Mouse (Mus musculus): Measurements from ENCODE around the gene P2rx6. TPM values are rescaled to one million over a fixed set of nuclear protein-coding genes. Genes with fewer than 3 reads are reported as not detected.
A peak's percentile ranks its signal among the peaks of the same experiment; 100 is the strongest.

The P2rx6 gene
- polyA plus RNA-seq, 1 experiment from 2014 or later = 1.9 TPM

GRCm38 (mm10) chr16:17616212-17616611 is 54.5 kb downstream of the P2rx6 start:
- no peak for ATAC-seq (replicated peaks)
- H3K4me2 ChIP-seq (replicated peaks) = no peak overlapping the region
- no peak overlapping the region for H3K27ac ChIP-seq (replicated peaks)
- H3K4me3 ChIP-seq = no peak overlapping the region
- H3K9ac ChIP-seq (replicated peaks) = no peak overlapping the region
- no peaks in the 10 kb centered on the region for H3K9me3 ChIP-seq
- 90% methylated on average over 5 of the region's 5 CpGs for WGBS
- no peaks in the 10 kb centered on the region for H3K27me3 ChIP-seq
- no peaks in the 10 kb centered on the region for H3K36me3 ChIP-seq
- H3K4me1 ChIP-seq = peaks cover 21% of the 10 kb centered on the region

DNA sequence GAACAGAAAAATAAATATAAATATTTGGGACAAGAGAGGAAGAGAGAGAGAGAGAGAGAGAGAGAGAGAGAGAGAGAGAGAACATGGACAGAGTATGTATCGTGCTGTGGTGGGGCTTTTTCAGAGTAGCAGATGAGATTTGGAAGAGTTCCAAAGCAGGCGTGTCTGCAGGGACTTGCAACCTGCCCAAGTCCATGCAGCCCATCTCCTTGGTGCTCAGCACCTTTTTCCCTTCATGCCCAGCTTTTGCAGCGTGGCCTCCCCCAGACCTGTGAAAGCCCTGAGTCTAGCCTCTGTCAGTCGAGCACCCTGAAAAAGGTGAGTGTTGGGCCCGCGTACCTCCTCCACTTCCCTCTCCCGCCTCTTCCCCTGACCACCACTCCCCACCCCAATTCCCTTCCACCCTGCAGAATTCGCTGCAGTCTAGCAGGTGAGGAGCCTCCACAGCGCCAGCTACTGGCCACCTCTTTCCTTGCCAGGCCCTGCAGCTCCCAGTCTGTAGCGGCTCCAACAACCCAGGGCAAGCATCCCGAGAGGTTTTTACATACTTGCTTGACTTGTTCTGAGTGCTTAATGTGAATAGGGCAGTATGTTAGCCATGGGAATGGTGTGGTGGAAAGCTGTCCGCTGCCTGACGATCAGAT is 56.4 kb downstream of the P2rx6 start:
- Histone ChIP-seq H3K27me3 (no peaks in the 10 kb centered on the region), H3K9me3 (no peaks in the 10 kb centered on the region), H3K36me3 (peaks cover 16% of the 10 kb centered on the region), H3K9ac (replicated peaks) (no peak overlapping the region), H3K4me3 (no peak overlapping the region), H3K4me1 (peaks cover 21% of the 10 kb centered on the region), H3K4me2 (replicated peaks) (0 out of 2 replicates have a peak overlapping the region, but pooled peaks have one; percentile 6), H3K27ac (replicated peaks) (no peak overlapping the region)
- 17% methylated on average over 13 of the region's 13 CpGs for WGBS
- ATAC-seq (replicated peaks) = peak; percentile 57; the same call in 1 of the 2 replicates

- Histone ChIP-seq H3K4me2 (replicated peaks) (peak within 1 kb of the TSS; percentile 55), H3K36me3 (peaks cover 19% of the 10 kb centered on the region), H3K4me1 (peaks cover 21% of the 10 kb centered on the region), H3K9ac (replicated peaks) (peak within 1 kb of the TSS; percentile 84), H3K27ac (replicated peaks) (peak within 1 kb of the TSS; percentile 54), H3K9me3 (no peaks in the 10 kb centered on the region), H3K4me3 (peak within 1 kb of the TSS; percentile 76), H3K27me3 (no peaks in the 10 kb centered on the region)
- peak; percentile 87 for ATAC-seq (replicated peaks)
- WGBS = 2% methylated on average over 60 of the region's 60 CpGs
Measured at GRCm38 (mm10) chr16:17619198-17620105, 57.8 kb downstream of the P2rx6 start, which contains the start of gene Smpd4. Gene Smpd4, plus strand, starts transcription at chr16:17619354.

DNA sequence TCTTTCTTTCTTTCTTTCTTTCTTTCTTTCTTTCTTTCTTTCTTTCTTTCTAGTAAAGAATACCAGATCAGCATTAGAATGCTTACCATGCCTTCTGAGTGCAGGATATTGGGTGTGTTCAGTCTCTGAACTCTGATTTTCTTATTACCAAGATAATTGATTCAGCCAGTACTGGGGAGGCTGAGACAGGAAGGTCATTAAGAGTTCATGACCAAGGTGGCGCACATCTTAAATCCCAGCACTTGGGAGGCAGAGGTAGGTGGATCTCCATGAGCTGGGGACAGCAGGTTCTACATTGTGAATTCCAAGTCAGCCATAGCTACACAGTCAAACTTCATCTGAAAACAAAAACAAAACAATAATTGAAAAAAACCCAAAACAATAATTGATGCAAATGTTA is 60.3 kb downstream of the P2rx6 start:
- no peaks in the 10 kb centered on the region for H3K27me3 ChIP-seq
- H3K36me3 ChIP-seq = peaks cover 32% of the 10 kb centered on the region
- 97% methylated on average over 1 of the region's 1 CpGs for WGBS
- no peak overlapping the region for H3K4me3 ChIP-seq
- H3K27ac ChIP-seq (replicated peaks) = no peak overlapping the region
- H3K9me3 ChIP-seq = no peaks in the 10 kb centered on the region
- no peak overlapping the region for H3K4me2 ChIP-seq (replicated peaks)
- ATAC-seq (replicated peaks) = no peak
- H3K9ac ChIP-seq (replicated peaks) = no peak overlapping the region
- peaks cover 21% of the 10 kb centered on the region for H3K4me1 ChIP-seq

DNA sequence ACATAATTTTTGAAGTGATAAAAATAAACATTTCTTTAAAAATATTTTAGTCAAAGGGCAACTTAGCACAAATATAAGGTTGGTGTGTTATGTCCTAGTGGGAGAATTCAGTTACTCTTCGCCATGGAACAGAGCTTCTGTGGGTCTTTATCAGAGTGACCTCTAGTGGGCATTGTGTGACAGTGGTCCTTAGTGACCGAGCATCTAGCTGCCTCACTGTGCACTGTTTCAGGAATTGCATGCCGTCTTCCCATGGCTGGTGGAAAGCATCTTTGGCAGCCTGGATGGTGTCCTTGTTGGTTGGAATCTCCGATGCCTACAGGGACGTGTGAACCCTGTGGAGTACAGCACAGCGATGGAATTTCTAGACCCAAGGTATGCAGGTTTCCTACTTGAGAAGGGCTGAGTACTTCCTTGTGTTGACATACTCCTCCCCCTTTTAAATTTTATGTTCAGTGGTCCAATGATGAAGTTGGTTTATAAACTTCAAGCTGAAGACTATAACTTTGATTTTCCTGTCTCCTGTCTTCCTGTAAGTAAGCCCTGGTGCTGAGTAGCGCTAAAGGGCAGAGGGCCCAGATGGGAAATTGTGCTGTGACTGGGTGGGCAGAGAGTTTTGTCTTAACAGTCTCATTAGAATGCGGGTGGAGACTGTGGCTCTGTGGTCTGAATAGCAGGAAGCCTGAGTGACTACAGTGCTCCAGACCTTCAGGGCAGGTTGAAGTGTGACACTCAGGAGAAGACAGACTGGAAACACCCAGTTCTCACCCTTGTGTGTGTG is 64.0 kb downstream of the P2rx6 start:
- Histone ChIP-seq H3K27me3 (no peaks in the 10 kb centered on the region), H3K36me3 (peaks cover 68% of the 10 kb centered on the region)
- WGBS = 69% methylated on average over 8 of the region's 8 CpGs

DNA sequence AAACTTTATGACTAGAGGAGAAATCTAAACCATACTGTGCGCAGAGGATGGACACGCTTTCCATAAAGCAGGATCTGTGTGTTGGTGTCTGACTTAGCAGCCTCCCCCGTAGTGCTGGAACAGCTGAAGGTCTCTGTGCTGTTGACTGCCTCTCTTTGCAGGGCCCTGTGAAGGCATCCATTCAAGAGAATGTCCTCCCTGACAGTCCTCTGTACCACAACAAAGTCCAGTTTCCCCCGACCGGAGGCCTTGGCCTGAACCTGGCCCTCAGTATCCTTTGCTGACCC is 64.5 kb downstream of the P2rx6 start:
- H3K9me3 ChIP-seq = no peaks in the 10 kb centered on the region
- H3K9ac ChIP-seq (replicated peaks) = no peak overlapping the region
- peaks cover 71% of the 10 kb centered on the region for H3K36me3 ChIP-seq
- no peaks in the 10 kb centered on the region for H3K4me1 ChIP-seq
- no peak overlapping the region for H3K27ac ChIP-seq (replicated peaks)
- no peaks in the 10 kb centered on the region for H3K27me3 ChIP-seq
- H3K4me3 ChIP-seq = no peak overlapping the region
- no peak for ATAC-seq (replicated peaks)
- H3K4me2 ChIP-seq (replicated peaks) = no peak overlapping the region
- WGBS = 97% methylated on average over 5 of the region's 5 CpGs

More for the DNA sequence above, 64.0 kb downstream of the P2rx6 start:
- peaks cover 1% of the 10 kb centered on the region; the same call in 1 of the 2 replicates for H3K4me1 ChIP-seq
- no peak overlapping the region for H3K27ac ChIP-seq (replicated peaks)
- no peak overlapping the region for H3K4me3 ChIP-seq
- H3K9me3 ChIP-seq = no peaks in the 10 kb centered on the region
- no peak overlapping the region for H3K9ac ChIP-seq (replicated peaks)
- no peak for ATAC-seq (replicated peaks)
- no peak overlapping the region for H3K4me2 ChIP-seq (replicated peaks)

Other genes starting within 250 kb of the P2rx6 start
- 1.0 and 1.8 TPM in 2 replicates for gene Serpind1, start 230.5 kb upstream of the P2rx6 start, polyA plus RNA-seq (2015; fragmentation: Nextera tagmentation; extraction: Ambion mirVana)
- 23.5 and 27.0 TPM in 2 replicates for gene Snap29, start 155.9 kb upstream of the P2rx6 start, polyA plus RNA-seq (2015; fragmentation: Nextera tagmentation; extraction: Ambion mirVana)
- gene Pi4ka, start 155.6 kb upstream of the P2rx6 start, polyA plus RNA-seq (2015; fragmentation: Nextera tagmentation; extraction: Ambion mirVana) = 56.1 and 58.9 TPM in 2 replicates
- 117 and 120 TPM in 2 replicates for gene Crkl, start 109.9 kb upstream of the P2rx6 start, polyA plus RNA-seq (2015; fragmentation: Nextera tagmentation; extraction: Ambion mirVana)
- 8.0 and 10.6 TPM in 2 replicates for gene Aifm3, start 72.3 kb upstream of the P2rx6 start, polyA plus RNA-seq (2015; fragmentation: Nextera tagmentation; extraction: Ambion mirVana)
- 120 and 133 TPM in 2 replicates for gene Lztr1, start 53.2 kb upstream of the P2rx6 start, polyA plus RNA-seq (2015; fragmentation: Nextera tagmentation; extraction: Ambion mirVana)
- gene Thap7, start 30.7 kb upstream of the P2rx6 start, polyA plus RNA-seq (2015; fragmentation: Nextera tagmentation; extraction: Ambion mirVana) = 65.8 and 67.7 TPM in 2 replicates
- 0.33 and 0.89 TPM in 2 replicates for gene Lrrc74b, start 638 bp upstream of the P2rx6 start, polyA plus RNA-seq (2015; fragmentation: Nextera tagmentation; extraction: Ambion mirVana)
- 29.3 and 32.0 TPM in 2 replicates for gene Slc7a4, start 21.3 kb downstream of the P2rx6 start, polyA plus RNA-seq (2015; fragmentation: Nextera tagmentation; extraction: Ambion mirVana)
- gene Smpd4, start 57.5 kb downstream of the P2rx6 start, polyA plus RNA-seq (2015; fragmentation: Nextera tagmentation; extraction: Ambion mirVana) = 30.6 and 32.7 TPM in 2 replicates
- gene Ccdc74a, start 84.6 kb downstream of the P2rx6 start, polyA plus RNA-seq (2015; fragmentation: Nextera tagmentation; extraction: Ambion mirVana) = 6.6 and 8.3 TPM in 2 replicates
- gene Med15, start 171.0 kb downstream of the P2rx6 start, polyA plus RNA-seq (2015; fragmentation: Nextera tagmentation; extraction: Ambion mirVana) = 44.9 and 48.2 TPM in 2 replicates
- 69.7 and 72.1 TPM in 2 replicates for gene Klhl22, start 197.7 kb downstream of the P2rx6 start, polyA plus RNA-seq (2015; fragmentation: Nextera tagmentation; extraction: Ambion mirVana)
- 1.3 TPM in 2 replicates for gene Scarf2, start 235.4 kb downstream of the P2rx6 start, polyA plus RNA-seq (2015; fragmentation: Nextera tagmentation; extraction: Ambion mirVana)

Data from forebrain, embryonic 15.5 days (tissue).